Mouse (Mus musculus): Measurements from ENCODE around the gene Fam111a.

DNA sequence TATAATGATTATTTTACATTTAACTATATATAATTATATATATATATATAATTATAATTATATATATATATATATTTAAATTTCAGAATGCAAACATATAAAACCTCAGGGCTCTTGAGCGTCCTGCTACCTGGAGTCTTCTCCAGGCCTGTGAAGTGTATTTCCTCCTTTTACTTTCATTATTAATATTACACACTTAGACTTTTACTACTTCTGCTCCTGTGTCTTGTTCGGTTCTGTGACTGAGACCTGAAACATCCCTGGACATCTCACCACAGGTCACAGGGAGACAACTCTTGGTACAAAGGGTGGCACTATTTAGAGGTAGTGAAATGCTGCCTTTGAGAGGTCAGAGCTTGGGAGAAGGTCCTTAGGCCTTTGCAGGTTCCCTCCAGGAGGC, 10.8 kb downstream of the Fam111a start:
- TF ChIP-seq POLR2A (IDR thresholded peaks at IDR 0.05; ENCODE audit: extremely low read depth, insufficient read depth, low read length) (no peak), CTCF (IDR thresholded peaks at IDR 0.05; ENCODE audit: extremely low read depth, insufficient read depth, low read length) (no peak)
